In the genomic region with DNA sequence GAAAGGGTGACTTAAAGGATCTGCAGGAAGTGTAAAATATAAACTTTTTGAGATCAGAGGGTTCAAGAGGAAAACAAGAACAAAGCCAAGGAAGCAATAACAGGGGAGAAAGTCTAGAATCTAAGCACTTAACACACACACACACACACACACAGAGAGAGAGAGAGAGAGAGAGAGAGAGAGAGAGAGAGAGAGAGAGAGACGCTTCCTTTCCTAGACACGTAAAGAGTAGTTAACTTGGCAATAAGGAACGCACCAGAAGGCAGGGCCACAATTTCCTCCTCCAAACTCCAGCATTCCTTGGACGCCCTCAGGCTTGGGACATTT, we compare ENCODE assay signal across 9 mouse cellular contexts. TPM values are rescaled to one million over a fixed set of nuclear protein-coding genes. Genes with fewer than 3 reads are reported as not detected.
DNase-seq lines count a peak whose midpoint lies in the region; ATAC-seq and TF ChIP-seq lines count a peak whose summit lies in the region.
"Had no signal": no experiment of that assay in that cellular context is flagged by ENCODE, and none has a peak within 500 bp of the region (broad histone marks: within the 10 kb centered on the region; RNA-seq: fewer than 3 reads in every experiment).

No protein-coding gene starts in this region.

- no peaks in the 10 kb centered on the region for H3K36me3 ChIP-seq in spleen, adult 2 months (ENCODE audit: control insufficient read depth, insufficient read depth, low read length)
- H3K36me3 ChIP-seq in limb, embryonic 15.5 days, result no peaks in the 10 kb centered on the region
- H3K36me3 ChIP-seq in stomach, postnatal 0 days (ENCODE audit: control insufficient read depth, insufficient read depth, low read length), result no peaks in the 10 kb centered on the region

- H3K27me3 ChIP-seq in cerebellum, adult 2 months (ENCODE audit: control insufficient read depth, insufficient read depth, low read length), result no peaks in the 10 kb centered on the region
- H3K27me3 ChIP-seq in spleen, adult 2 months (ENCODE audit: control insufficient read depth, insufficient read depth, low read length), result no peaks in the 10 kb centered on the region
- H3K27me3 ChIP-seq in limb, embryonic 15.5 days, result no peaks in the 10 kb centered on the region
- no peaks in the 10 kb centered on the region for H3K27me3 ChIP-seq in stomach, postnatal 0 days (ENCODE audit: control insufficient read depth, insufficient read depth, low read length)

- 0 out of 2 replicates have a peak overlapping the region, but pooled peaks have one; percentile 55 for H3K27ac ChIP-seq in cerebellum, adult 2 months (ENCODE audit: insufficient read depth, low read length)
- H3K27ac ChIP-seq in spleen, adult 2 months (ENCODE audit: insufficient read depth, low read length), result peak overlapping the region; percentile 77; the same call in 1 of the 2 replicates
- H3K27ac ChIP-seq in limb, embryonic 15.5 days, result peak overlapping the region; percentile 94
- peak overlapping the region; percentile 97 for H3K27ac ChIP-seq in stomach, postnatal 0 days (replicated peaks)

- ATAC-seq in limb, embryonic 15.5 days (ENCODE audit: insufficient number of reproducible peaks, low FRiP score, low TSS enrichment, low read depth), result no peak
- ATAC-seq in stomach, postnatal 0 days (ENCODE audit: low FRiP score, low TSS enrichment), result no peak

- peak overlapping the region; percentile 60 for H3K9ac ChIP-seq in limb, embryonic 15.5 days
- H3K9ac ChIP-seq in stomach, postnatal 0 days (ENCODE audit: low read length), result peak overlapping the region; percentile 77

- H3K4me1 ChIP-seq in cerebellum, adult 2 months (ENCODE audit: control insufficient read depth, insufficient read depth, low read length), result peaks cover 4% of the 10 kb centered on the region; the same call in 1 of the 2 replicates
- peaks cover 4% of the 10 kb centered on the region; the same call in 1 of the 2 replicates for H3K4me1 ChIP-seq in spleen, adult 2 months (ENCODE audit: control insufficient read depth, insufficient read depth, insufficient read length)
- H3K4me1 ChIP-seq in limb, embryonic 15.5 days, result peaks cover 20% of the 10 kb centered on the region
- H3K4me1 ChIP-seq in stomach, postnatal 0 days (replicated peaks; ENCODE audit: control insufficient read depth, insufficient read depth), result peaks cover 4% of the 10 kb centered on the region

- 0% methylated on average over 4 of the region's 4 CpGs for WGBS in cerebellum, adult 2 months
- 6% methylated on average over 4 of the region's 4 CpGs for WGBS in spleen, adult 2 months
- WGBS in limb, embryonic 15.5 days, result 0% methylated on average over 4 of the region's 4 CpGs
- 0% methylated on average over 4 of the region's 4 CpGs for WGBS in stomach, postnatal 0 days

- no peak for TF ChIP-seq POLR2A in cerebellum, adult 2 months (IDR thresholded peaks at IDR 0.05; ENCODE audit: borderline replicate concordance, insufficient read depth, low read length)
- TF ChIP-seq POLR2A in spleen, adult 2 months (IDR thresholded peaks at IDR 0.05; ENCODE audit: low read depth, low read length), result no peak

- peak overlapping the region; percentile 79 for H3K4me3 ChIP-seq in cerebellum, adult 2 months (replicated peaks; ENCODE audit: insufficient read depth, low read depth, low read length)
- H3K4me3 ChIP-seq in spleen, adult 2 months (ENCODE audit: extremely low read depth, insufficient read depth, insufficient read length), result peak overlapping the region; percentile 88; the same call in 1 of the 2 replicates
- peak overlapping the region; percentile 76 for H3K4me3 ChIP-seq in limb, embryonic 15.5 days
- H3K4me3 ChIP-seq in stomach, postnatal 0 days (ENCODE audit: low read depth, low read length), result peak overlapping the region; percentile 85

- peak overlapping the region; percentile 68 for H3K4me2 ChIP-seq in limb, embryonic 15.5 days
- H3K4me2 ChIP-seq in stomach, postnatal 0 days (replicated peaks; ENCODE audit: low read depth), result peak overlapping the region; percentile 69

- no peak for DNase-seq in cerebellum, adult 2 months
- DNase-seq in cerebellum, adult 18-20 months, result no peak
- no peak for DNase-seq in spleen, adult 2 months (ENCODE audit: low read depth in 1 of 2, low spot score in 2 of 2)
- no peak for DNase-seq in spleen, postnatal 36 days (ENCODE audit: low spot score in 2 of 2)
- no peak for DNase-seq in stomach, postnatal 0 days (ENCODE audit: low spot score)
- no peak for DNase-seq in cerebellum, postnatal 4 days (ENCODE audit: low spot score in 2 of 2)
- DNase-seq in adrenal gland, adult 8-10 months, result no peak

- no peak for TF ChIP-seq EP300 in stomach, postnatal 0 days (optimal IDR thresholded peaks at IDR 0.05)

- no peaks in the 10 kb centered on the region for H3K9me3 ChIP-seq in limb, embryonic 15.5 days
- no peaks in the 10 kb centered on the region for H3K9me3 ChIP-seq in stomach, postnatal 0 days (ENCODE audit: control insufficient read depth, low read length)

- TF ChIP-seq CTCF in cerebellum, adult 2 months (IDR thresholded peaks at IDR 0.05; ENCODE audit: borderline replicate concordance, insufficient read depth, low read depth, low read length), result no peak
- no peak for TF ChIP-seq CTCF in spleen, adult 2 months (IDR thresholded peaks at IDR 0.05; ENCODE audit: extremely low read depth, insufficient read depth, insufficient read length, insufficient replicate concordance)
- TF ChIP-seq CTCF in stomach, postnatal 0 days (IDR thresholded peaks at IDR 0.05; ENCODE audit: low read depth), result no peak

RNA-seq across cellular contexts. Expression of gene Arfip1, which starts 0.8 kb away (rescaled TPM):
- polyA plus RNA-seq in cerebellum, adult 2 months (2012; rRNA removed), result 16.6 and 17.1 TPM in 2 replicates
- 4.2 and 4.6 TPM in 2 replicates for polyA plus RNA-seq in spleen, adult 2 months (2012; rRNA removed)
- 54.5 and 56.7 TPM in 2 replicates for polyA plus RNA-seq in limb, embryonic 15.5 days (2015; fragmentation: Nextera tagmentation; extraction: Ambion mirVana)
- 55.8 and 60.9 TPM in 2 replicates for polyA plus RNA-seq in stomach, postnatal 0 days (2015; fragmentation: Nextera tagmentation; extraction: Ambion mirVana)
- total RNA-seq in adrenal gland, adult 8-10 months (2022), result 10 to 100 TPM; 47.6 to 58.3 (median 54.6) TPM

RNA-seq across cellular contexts. Expression of gene Tigd4, which starts 11.7 kb away (rescaled TPM):
- 0.06 and 0.11 TPM in 2 replicates for polyA plus RNA-seq in cerebellum, adult 2 months (2012; rRNA removed)
- polyA plus RNA-seq in spleen, adult 2 months (2012; rRNA removed), result not detected in 2 replicates
- 2.4 and 3.0 TPM in 2 replicates for polyA plus RNA-seq in limb, embryonic 15.5 days (2015; fragmentation: Nextera tagmentation; extraction: Ambion mirVana)
- polyA plus RNA-seq in stomach, postnatal 0 days (2015; fragmentation: Nextera tagmentation; extraction: Ambion mirVana), result 0.15 and 0.21 TPM in 2 replicates
- under 1 TPM in 2 of 4 experiments, not detected in 2; 0.06 to 0.18 TPM for total RNA-seq in adrenal gland, adult 8-10 months (2022)
- polyA plus RNA-seq: gonadal fat pad, adult 2 months had no signal
